In genomic region chr1:90692851-90693250, GRCm38 (mm10) we compare ENCODE assay signal across 22 mouse cellular contexts.
"Had no signal": no experiment of that assay in that cellular context is flagged by ENCODE, and none has a peak within 500 bp of the region (broad histone marks: within the 10 kb centered on the region; RNA-seq: fewer than 3 reads in every experiment).

No protein-coding gene starts in this region.

- H3K27ac ChIP-seq: liver, embryonic 15.5 days; lung, embryonic 15.5 days; macrophage; midbrain, embryonic 13.5 days; midbrain, embryonic 15.5 days; neural tube, embryonic 13.5 days; neural tube, embryonic 15.5 days; stomach, embryonic 15.5 days; stomach, postnatal 0 days had no signal

- H3K9ac ChIP-seq: liver, embryonic 15.5 days; liver, postnatal 0 days; lung, embryonic 15.5 days; midbrain, embryonic 13.5 days; midbrain, embryonic 15.5 days; neural tube, embryonic 13.5 days; neural tube, embryonic 15.5 days; stomach, embryonic 15.5 days had no signal

- H3K4me2 ChIP-seq: liver, embryonic 15.5 days; lung, embryonic 15.5 days; midbrain, embryonic 11.5 days; midbrain, embryonic 13.5 days; midbrain, embryonic 15.5 days; neural tube, embryonic 13.5 days; neural tube, embryonic 15.5 days; stomach, embryonic 15.5 days had no signal

- H3K9me3 ChIP-seq: liver, embryonic 15.5 days; lung, embryonic 15.5 days; midbrain, embryonic 13.5 days; midbrain, embryonic 15.5 days; neural tube, embryonic 13.5 days; neural tube, embryonic 15.5 days; stomach, embryonic 15.5 days had no signal

- H3K36me3 ChIP-seq: liver, embryonic 15.5 days; lung, embryonic 15.5 days; midbrain, embryonic 13.5 days; midbrain, embryonic 15.5 days; neural tube, embryonic 13.5 days; neural tube, embryonic 15.5 days; stomach, embryonic 15.5 days had no signal

- H3K4me3 ChIP-seq: liver, embryonic 15.5 days; lung, embryonic 15.5 days; megakaryocyte, embryonic 14.5 days; midbrain, embryonic 13.5 days; midbrain, embryonic 15.5 days; neural tube, embryonic 13.5 days; neural tube, embryonic 15.5 days; stomach, embryonic 15.5 days had no signal

- ATAC-seq: liver, postnatal 0 days; lung, postnatal 0 days; midbrain, embryonic 13.5 days; midbrain, embryonic 15.5 days had no signal

- H3K4me1 ChIP-seq: liver, embryonic 15.5 days; megakaryocyte, embryonic 14.5 days; midbrain, embryonic 13.5 days; midbrain, embryonic 15.5 days; neural tube, embryonic 13.5 days; neural tube, embryonic 15.5 days had no signal

- H3K27me3 ChIP-seq: liver, embryonic 15.5 days; lung, embryonic 15.5 days; midbrain, embryonic 13.5 days; midbrain, embryonic 15.5 days; neural tube, embryonic 13.5 days; neural tube, embryonic 15.5 days; stomach, embryonic 15.5 days had no signal

- DNase-seq: liver, postnatal 0 days; lung, adult 2 months; lung, postnatal 14 days; lung, postnatal 36 days; retina, postnatal 1 day; right cerebral cortex, adult 18-20 months; right cerebral cortex, postnatal 25 days; right cerebral cortex, postnatal 4 days; spleen, adult 18-20 months; thymus, adult 2 months had no signal
